Mouse (Mus musculus) fat pad, adult 2 months (tissue): ENCODE results near the gene Wdr62.

Experiments used
- DNase-seq: peaks from one replicate; pipeline ENCODE4 v3.0.0-alpha.2; 2011; ENCODE audit warnings: low read depth, low spot score; ENCODE audit errors: extremely low read depth

Wdr62 gene

DNA sequence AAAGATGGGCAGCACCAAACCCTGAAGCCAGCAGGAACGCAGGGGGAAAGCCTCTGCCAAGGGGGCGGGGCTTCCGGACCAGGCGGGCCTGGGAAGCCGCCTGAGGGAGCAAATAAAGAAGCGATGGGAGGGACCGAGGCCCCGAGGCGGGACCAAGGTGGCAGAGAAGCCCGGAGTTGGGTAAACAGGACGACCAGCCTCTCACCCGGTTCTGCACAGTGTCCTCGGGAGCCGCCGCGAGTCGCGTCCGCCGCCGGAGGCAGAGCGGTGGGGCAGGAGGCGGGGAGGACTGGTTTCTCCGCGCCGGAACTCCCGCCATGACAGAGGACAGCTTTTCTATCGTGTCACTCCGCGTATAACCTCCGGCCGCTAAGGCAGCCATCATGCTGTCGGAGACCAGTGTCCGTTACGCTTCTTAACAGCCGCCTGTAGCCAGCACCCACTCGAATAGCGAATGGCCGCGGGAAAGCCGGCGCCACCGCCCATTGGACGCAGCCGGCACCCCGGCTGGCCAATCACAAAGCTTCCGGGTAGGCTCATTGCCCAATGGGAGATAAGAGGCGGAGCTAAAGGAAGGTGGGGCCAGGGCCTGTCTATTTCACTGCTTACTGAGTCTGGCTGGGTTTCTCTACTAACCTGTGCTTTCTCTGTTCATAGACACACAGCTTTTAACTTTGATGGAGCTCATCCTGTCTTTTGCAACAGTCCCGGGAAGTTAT, at the start of gene Wdr62, which contains the start of gene Thap8:
Gene Wdr62 (minus strand): TSS at position 469 of the 719 bp plus-strand sequence.
Gene Thap8 (plus strand): TSS at position 144 of the 719 bp plus-strand sequence.
- DNase-seq, result peak; percentile 25

DNA sequence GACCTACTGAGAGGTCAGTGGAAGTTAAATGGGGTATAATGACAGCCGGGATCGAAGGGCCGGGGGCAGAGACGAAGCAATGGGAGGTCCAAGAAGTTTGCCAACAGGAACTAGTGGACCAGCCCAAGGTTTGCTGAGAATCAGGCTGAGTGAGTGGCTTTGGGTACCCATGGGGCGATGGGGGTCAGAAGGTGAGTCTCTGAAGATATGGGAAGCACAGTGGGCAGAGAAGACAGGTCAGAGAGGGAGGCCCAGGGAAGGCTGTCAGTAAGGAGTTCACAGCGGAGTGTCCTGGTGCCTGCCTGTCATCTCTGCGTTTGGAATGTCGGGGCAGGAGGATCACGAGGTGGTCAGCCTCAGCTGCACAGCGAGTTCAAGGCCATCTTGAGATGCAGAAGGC, 48.2 kb upstream of the Wdr62 start:
- DNase-seq, result no peak

DNA sequence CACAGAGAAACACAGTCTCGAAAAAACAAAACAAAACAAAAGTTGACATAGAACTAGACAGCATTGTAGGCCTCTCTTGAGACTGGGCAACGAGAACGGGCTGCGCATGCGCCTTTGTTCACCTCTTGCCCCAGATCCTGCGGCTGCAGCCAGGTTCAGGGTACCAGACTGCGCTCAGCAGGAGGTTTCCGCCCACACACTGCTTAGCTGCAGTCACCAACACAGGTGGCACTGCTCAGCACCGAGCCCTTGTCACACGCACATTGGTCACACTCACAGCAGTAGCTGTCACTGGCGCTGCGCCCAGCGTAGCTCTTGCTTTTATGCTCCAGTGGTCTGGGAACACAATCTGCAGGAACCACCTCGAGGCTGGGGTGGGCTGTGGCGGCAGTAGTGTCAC, 46.9 kb upstream of the Wdr62 start:
- DNase-seq, result no peak

DNA sequence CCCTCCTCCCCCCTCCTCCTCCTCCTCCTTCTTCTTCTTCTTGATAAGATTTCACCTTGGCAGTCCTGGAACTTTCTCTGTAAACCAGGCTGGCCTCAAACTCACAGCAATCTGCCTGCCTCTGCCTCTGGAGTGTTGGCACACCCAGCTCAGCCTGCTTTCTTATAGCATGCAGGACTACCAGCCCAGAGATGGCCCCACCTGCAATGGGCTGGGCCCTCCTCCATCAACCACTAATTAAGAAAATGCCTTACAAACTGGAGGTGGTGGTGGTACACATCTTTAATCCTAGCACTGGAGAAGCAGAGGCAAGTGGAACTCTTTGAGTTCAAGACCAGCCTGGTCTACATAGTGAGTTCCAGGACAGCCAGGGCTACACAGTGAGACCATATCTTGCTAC, 46.2 kb upstream of the Wdr62 start:
- no peak for DNase-seq

DNA sequence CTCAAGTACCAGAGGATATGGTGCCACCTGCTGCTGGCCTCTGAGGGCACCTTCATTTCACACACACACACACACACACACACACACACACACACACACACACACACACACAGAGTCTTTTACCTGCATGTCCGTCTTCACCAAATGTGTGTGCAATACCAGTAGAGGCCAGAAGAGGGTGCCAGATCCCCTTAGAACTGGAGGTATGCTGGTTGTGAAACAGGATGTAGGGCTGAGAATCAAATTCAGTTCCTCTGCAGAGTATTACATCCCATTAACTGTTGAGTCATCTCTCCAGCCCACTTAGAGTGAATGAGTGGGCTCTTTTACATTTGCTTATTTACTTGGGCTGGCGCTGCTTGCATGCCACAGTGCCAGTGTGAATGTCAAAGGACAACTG, 45.1 kb upstream of the Wdr62 start:
- no peak for DNase-seq

DNA sequence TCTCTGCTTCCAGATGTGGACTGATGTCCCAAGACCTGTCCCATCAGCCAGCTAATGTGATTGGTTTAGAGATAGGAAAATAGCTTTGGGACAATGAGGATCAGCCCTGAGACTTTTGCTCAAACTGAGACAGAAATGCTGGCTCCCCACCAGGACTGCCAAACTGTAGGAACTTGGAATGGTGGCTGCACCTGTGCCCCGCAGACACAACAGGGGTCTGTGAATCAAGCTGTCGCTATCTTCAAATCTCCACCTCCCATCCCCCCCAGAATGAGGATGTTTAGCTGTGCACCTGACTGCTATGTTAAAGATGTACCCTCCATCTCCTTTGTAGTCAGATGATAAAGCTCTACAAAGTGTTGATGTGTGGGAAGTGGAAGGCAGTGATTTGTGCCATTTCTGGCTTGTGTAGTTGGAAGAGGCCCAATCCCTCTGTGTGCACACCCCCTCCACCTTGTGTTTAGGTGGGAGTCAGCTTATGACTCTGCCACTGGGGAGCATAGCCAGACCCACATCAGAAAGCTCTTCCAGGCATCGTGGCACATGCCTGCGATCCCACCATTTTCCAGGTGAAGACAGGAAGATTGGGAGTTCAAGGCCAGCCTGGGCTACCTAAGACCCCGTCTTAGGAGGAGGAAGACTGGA, 44.2 kb upstream of the Wdr62 start:
- no peak for DNase-seq

DNA sequence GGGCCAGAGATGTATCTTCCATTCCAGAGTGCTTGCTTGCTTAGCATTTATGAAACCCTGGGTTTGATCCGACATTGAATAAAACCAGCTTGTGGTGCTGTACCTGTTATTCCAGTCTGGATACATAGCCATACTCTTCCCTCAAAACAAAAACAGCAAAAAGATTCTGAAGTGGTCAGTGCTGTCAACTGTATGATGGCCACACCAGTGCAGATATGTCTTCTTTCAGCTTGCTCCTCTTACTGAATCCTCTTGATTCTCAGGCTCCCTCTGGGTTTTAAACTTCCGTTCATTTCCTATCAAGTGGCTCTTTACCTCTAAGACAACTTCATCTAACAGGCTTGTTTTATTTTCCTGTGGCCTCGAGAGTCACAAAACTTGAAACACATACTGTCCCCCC, 43.6 kb upstream of the Wdr62 start, which contains the start of gene Sdhaf1:
Gene Sdhaf1 (minus strand): TSS at position 101 of the 400 bp plus-strand sequence.
- DNase-seq, result no peak

DNA sequence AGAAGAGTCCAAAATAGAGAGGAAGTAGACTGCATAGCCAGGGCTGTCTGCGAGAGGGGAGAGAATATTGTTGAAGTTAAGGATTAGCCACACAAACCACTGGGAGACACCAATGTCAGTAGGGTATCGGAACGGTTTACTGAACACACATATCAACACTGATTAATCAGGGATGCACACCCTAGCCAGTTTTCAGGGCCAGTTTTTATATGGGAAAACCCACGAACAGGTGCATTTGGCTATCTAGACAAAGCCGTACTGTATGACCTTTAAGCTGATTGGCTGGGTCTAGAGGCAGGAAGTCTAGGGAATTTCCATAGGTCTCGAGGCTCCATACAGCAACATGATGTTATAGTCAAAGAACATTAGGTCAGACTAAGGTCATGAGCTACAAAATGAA, 42.6 kb upstream of the Wdr62 start:
- DNase-seq, result no peak

DNA sequence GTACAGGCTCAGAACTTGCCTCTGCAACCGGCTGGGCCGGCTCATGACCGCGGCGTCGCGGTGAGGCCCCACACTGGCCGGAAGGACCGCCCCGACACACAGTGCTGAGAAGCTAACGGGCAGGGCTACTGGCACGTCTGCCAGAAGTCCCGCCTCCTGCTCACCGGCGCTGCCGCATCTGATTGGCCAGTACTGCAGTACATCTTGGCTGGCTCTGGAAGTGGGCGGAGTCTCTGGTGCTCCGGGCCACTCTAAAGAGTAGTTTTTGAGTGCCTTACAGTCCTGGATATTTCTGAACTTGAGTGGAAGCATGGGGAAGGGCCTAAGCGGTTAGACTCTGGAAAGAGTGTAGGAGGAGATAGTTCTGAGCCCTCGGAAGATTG, 42.1 kb upstream of the Wdr62 start:
- DNase-seq, result peak; percentile 84

DNA sequence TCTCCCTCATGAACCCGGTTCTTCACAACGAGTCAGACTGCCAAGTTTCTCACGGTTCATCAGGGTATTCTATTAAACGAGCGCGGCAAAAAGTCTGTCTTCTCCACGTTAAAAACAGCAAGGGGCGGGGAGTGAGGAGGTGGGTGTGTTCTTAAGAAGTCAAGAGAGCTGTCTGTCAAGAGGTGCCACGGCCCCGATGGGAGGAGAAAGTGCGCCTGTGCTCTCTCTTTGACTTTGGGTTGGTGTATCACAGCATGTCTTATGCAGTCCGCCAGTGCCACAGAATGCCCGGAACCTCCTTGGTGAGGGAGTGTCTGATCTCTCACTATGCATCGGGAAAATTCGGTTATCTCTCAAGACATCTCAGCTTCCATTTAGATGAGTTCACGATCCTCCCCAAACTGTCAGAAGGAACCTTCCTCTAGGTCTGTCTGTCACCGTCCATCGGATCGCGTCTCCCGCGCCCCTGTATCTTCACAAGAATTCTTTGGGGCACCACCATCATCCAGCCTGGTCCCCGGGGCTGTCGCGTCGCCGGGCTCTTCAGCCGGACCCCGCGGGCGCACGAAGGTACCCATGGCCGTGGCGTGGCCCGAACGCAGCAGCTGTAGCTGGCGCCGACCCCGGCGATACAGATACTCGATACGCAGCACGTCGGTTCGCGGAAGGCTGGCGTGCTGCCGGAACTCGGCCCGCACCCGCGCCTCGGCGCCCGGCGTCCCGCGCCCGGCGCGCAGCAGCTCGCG, 41.5 kb upstream of the Wdr62 start, which contains the start of gene E130208F15Rik:
Gene E130208F15Rik (plus strand): TSS at position 202 of the 746 bp plus-strand sequence.
- no peak for DNase-seq

DNA sequence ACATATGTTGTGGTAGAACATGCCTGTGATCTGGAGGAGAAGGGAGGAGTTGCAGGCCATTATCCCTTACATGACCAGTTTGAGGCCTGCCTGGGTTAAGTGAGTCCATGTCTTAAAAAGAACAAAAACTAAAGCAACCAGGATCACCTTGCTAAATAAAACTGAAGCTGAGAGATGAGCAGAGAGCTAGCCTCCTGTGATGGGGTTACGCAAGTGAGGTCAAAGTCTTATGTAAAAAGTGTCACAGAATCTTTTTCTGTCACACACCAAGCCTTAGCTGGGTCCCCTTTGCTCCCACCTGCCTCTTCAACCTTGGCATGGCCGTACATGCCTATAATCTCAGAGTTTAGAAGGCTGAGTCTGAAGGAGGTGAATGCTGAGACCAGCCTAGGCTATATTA, 40.7 kb upstream of the Wdr62 start:
- no peak for DNase-seq

DNA sequence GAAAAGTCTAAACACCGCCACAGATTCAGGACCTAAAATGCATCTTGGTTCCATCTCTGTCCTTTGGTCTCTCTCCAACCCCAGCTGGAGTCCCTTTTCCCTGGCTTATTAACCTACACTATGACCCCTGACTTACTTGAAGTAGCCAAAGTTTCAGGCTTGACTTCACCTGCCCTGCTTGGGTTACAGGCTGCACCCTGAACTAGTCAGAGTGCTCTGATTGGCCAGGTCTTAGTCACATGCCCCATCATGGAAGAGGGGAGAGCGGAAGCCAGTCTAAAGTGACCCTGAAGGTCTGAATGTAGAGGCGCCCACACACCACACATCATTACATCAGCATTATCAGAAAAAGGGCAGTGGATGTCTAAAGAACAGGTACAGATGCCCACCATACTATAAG, 37.9 kb upstream of the Wdr62 start:
- no peak for DNase-seq

DNA sequence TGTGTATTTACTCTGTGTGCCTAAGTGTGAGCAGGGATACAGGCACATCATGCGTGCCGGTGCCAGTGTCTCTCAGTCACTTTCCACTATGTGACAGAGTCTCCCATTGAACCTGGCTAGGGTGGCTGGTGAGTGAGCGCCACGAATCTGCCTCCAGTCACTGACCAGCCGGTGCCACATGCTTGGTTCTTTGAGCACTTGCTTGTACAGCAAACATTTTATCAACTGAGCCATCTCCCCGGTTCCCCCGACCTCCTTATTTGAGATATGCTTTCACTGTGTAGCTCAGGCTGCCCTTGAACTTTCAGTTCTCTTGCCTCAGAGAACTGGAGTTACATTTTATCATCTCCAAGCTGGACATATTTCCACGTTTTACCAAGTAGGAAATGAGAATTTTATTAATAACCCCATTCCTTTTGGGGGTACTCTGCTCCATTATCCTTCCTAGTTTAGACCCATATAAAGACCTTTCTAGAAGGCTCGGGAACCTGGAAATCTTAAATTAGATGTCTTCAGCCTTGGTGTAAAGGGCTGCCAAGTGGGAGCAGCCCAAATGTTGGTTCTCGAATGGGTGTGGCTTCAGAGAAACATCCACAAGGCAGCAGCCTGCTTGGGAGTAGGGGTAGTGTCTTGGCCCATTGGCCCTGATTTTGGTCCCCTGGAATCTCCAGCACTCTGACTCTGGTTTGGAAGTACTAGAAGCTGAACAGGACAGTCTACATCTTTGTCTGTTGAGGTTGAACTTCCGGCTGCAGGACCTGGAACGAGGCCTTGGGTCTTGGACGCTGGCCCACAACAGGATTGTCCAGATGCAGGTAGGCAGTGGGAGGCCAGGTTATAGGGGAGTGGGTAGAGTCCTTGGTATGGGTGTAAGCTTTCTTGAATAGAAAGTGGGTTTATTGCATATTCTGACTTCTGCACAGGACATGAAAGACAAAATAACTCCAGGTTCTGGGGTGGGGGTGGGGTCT, 35.6 kb upstream of the Wdr62 start:
- no peak for DNase-seq

DNA sequence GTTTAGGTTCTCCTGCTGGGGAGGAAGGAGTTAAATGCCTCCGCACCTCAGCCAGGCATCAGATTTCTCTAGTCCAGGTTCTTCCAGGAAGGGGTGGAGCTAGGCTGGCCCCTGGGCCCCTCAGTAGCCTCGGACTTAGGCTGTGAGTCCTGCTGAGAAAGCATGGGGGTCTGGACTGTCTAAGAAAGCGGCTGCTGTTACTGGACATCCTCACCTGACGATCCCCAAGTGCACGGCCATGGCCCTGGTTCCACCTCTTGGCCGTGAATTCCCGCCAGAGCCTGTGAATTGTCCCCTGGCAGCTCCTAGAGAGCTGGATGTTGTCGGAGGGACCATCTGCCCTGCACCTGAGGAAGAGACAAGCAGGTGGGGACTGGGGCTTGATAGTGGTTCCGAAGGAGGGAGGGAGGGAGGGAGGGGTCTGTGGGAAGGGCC, 34.5 kb upstream of the Wdr62 start, which contains the start of gene Syne4:
Gene Syne4 (plus strand): TSS at position 87 of the 435 bp plus-strand sequence.
- no peak for DNase-seq

DNA sequence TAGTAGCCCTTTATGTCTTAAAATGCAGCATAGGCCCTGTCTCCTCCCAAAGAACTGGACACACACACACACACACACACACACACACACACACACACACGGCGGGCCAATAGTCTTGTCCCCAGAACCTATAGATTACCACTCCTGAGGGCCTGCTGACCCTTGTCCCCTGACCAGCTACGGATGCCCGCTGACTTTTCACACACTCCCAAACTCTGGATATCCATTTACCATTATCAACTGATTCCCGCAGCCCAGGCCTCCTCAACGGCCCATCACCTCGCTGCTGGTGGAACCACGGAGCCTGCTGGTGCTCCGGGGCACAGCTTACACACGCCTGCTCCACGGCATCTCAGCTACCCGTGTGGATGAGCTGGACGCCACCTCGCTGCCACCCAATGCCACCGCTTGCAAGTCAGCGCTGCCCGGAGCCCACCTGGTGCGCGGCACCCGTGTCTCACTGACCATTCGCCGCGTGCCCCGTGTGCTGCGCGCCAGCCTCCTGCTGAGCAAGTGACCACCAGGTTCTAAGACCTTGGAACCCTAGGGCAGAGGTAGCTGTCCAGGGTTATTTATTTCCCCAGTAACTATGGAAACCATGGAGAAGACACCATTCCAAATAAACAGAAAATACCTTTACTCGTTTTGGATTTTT, 33.6 kb upstream of the Wdr62 start:
- no peak for DNase-seq

DNA sequence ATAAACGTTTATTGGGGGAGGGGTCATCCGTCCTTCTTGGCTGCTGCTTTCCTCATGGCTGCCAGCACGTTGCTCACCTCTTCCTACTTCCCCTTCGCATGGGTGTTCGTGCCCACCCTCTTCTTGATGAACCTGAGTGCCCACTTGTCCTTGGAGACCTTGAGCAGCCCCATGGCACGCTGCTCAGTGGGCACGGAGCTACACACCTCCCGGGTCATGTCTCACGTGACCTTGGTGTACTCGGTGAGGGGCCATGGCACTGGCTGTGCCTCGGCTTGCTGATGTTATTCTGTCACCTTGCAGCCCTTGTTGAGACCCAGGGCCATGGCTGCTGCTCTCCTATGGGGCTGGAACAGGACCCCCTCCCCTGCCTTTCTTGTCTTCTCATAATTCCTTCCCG, 29.9 kb upstream of the Wdr62 start:
- DNase-seq, result no peak

DNA sequence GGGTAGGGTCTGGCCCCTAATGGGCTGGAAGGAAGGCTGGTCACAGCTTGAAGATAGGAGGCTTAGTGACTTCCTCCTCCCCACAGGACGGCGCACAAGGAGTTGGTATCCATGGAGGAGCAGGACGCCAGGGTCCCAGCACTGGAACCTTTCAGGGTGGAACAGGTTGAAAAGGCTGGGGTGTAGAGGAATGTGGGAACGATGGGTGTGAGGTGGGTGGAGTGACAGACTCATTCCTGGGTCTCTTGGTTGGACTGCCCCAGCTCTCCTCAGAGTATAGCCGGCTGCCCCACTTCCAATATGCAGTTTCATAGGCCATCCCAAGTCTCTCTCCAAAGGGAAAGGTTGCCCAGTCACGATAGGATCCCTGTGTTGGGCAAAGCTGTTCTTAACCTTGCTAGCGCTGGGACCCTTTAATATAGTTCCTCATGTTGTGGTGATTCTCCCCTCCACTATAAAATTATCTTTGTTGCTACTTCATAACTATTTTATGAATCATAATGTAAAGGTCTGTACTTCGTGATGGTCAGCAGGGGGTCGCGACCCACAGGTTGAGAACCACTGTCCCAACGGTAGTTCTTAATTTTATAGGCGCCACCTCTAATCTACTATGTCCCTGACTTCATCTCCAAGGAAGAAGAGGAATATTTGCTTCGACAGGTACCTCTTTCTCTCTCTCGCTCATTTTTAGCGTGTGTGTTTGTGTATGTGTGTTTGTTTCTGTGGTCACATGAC, 29.3 kb upstream of the Wdr62 start:
- DNase-seq, result no peak

DNA sequence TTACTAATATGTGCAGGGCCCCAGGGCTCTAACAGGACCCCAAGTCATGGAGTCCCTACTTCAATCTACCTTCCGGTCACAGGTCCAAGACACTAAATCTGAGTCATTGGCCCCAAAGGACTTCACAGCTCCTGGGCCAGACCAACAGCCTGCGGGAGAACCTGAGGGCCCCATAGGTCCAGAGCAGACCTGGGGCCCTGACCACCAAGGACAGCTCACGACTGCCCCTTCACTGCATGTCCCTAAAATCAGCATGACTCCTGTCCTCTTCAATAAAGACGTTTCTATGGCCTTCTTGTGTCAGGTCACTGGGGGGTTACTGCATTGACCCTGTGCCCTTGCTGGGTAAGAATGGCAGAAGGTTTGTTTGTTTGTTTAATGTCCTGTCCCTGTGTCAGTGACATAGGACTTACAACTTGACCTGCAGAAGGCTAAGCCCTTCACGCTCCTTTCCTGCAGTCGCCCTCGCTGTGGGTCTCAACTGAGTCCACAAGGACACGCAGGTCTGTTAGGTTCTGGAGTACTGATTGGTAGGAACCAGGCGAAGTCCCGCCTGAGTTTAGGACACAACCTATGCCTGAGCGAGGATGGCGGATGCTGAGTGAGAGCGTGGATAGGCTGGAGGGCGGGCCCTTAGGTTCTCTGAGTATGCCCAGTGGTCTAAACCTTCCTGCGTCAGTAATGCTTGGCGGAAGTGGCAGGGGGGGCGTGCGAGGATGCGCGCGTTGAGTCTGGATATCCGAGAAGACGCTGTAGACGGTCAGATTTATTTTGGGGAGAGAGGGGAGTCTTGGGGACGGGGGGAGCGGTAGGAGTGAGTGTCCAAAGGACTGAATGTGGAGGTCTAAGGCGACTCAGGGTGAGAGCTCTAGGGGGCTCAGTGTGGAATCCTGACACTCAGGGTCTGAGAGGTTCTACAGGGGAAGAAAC, 28.1 kb upstream of the Wdr62 start, which contains the start of gene Alkbh6:
Gene Alkbh6 (plus strand): TSS at position 642 of the 930 bp plus-strand sequence.
- DNase-seq, result peak; percentile 69
